Mouse (Mus musculus): ENCODE measurements around the gene Gm45808. TPM values are rescaled to one million over a fixed set of nuclear protein-coding genes. Genes with fewer than 3 reads are reported as not detected.
A peak's percentile ranks its signal among the peaks of the same experiment; 100 is the strongest.
"Not testable (repeated sequence)": the region's sequence is repeated elsewhere in the genome, so short reads cannot be mapped to it uniquely, and the experiment has no call there.

The Gm45808 gene
- total RNA-seq, 2 experiments from 2014 or later, result 6.1 to 6.6 TPM

DNA sequence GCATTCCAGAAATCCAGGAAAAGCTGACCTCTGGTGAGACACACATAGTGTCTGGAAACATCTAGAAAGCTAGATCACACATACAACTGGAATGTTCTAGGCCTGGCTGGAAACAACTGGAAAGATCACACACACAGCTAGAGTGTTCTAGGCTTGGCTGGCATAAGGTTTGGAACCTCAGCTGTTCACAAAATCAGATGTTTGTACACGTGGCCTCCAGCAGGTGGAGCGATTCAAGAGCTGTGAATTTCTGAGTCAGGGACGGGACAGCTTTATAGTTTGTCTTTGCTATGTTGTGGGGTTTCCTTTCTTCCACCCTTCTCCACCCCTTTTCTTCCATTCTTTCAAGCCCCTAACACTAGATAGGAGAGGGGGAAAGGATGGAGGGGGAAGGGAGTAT, 9.6 kb downstream of the Gm45808 start:
- intact Hi-C loops (cut with DNase I), result loop anchor here (5.0 kb wide), 1 partner anchor 40 kb away; no protein-coding TSS in a partner anchor
- peak in 1 of 2 experiments; percentile 42 for DNase-seq

DNA sequence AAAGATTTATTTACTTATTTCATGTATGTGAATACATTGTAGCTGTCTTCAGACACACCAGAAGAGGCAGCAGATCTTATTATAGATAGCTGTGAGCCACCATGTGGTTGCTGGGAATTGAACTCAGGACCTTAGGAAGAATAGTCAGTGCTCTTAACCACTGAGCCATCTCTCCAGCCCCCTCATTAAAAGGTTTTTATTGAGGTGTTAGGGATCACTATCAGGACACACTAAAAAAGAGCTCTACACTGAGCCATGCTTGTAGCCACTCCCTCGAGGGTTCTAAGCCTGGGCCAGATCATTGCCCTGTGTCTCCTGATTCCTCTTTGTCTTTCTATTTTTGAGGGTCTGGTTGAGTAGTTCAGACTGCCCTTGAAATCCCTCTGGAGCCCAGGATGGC, 10.2 kb downstream of the Gm45808 start:
- intact Hi-C loops (cut with DNase I), result loop anchor here (5.0 kb wide), 1 partner anchor 41 kb away; no protein-coding TSS in a partner anchor
- no peak for DNase-seq

DNA sequence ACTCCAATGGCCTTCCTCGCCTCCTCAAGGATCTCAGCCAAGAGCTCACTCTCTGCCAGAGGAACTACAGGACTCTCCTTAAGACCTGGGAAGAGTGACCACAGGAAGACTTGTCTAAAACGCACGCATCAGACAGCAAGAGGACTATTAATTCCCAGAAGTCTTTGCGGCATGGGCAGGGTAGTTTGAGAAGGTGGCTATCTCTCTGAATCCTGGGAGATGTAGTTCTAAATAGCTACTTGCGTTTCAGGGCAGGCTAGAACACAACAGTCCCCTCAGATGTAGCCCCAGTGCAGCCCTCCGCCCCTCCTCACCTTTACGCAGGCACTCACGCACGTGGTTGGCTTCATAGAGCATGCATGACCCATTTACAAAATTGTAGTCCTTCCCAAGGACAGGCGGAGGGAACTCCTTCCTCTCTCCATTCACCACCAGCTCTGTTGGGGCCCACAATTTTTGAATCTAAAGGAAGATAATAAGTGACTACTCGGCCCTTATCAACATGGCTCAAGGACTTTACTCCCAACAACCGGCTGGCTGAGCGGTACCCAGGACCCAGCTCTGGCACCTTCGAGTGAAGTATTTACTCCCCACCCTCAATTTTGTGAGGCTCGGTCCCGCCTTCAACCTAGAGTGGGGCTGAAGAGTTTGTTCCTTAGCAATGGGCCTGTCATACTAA, 11.2 kb downstream of the Gm45808 start:
- intact Hi-C loops (cut with DNase I), result loop anchor here (5.0 kb wide), 1 partner anchor 42 kb away; no protein-coding TSS in a partner anchor
- DNase-seq, result no peak

DNA sequence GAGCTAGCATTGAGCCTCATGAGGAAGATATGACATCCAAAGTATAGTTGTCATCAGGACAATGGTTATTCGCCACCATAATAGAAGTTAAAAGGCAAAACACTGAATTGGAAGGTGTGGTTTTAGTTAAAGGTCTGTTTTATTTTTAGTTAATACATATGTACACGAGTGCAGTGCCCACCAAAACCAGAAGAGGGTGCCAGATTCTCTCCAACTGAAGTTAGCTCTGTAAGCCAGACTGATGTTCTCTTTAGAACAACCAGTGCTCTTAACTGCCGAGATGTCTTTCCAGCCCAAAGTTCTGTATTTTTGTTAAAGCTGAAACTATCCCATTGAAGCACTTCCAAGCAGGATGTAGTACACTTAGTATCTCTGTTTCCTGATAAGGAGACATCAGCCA, 15.7 kb downstream of the Gm45808 start:
- intact Hi-C loops (cut with DNase I), result loop anchor here (2.0 kb wide), 1 partner anchor 90 kb away; no protein-coding TSS in a partner anchor
- peak in 1 of 2 experiments; percentile 50 for DNase-seq

DNA sequence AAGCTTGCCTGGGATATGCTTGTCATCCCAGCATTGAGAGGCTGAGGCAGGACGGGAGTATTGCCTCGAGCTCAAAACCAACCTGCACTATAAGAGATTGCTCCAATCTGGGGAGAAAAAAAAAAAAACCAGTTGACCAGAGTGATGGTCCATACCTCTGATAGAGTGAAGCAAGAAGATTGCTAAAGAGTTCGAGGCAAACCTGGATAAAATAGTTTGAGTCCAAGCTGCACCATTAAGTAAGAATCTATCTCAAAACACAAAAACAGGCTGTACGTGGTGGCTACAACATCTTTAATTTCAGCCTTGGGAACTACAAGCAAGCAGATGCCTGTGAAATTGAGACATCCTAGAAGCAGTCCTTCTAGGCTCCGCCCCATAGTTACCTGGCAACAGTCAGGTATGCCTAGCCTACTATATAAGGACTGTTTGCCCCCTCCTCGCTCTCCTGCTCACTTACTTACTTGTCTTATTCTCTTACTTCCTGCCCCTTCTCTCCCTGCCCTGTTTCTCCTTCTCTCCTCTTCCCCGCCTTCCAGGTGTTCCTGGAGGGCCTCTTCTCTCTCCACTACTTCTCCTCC, 19.4 kb downstream of the Gm45808 start:
- DNase-seq, result no peak
- intact Hi-C loops (cut with DNase I), result no loop called here

DNA sequence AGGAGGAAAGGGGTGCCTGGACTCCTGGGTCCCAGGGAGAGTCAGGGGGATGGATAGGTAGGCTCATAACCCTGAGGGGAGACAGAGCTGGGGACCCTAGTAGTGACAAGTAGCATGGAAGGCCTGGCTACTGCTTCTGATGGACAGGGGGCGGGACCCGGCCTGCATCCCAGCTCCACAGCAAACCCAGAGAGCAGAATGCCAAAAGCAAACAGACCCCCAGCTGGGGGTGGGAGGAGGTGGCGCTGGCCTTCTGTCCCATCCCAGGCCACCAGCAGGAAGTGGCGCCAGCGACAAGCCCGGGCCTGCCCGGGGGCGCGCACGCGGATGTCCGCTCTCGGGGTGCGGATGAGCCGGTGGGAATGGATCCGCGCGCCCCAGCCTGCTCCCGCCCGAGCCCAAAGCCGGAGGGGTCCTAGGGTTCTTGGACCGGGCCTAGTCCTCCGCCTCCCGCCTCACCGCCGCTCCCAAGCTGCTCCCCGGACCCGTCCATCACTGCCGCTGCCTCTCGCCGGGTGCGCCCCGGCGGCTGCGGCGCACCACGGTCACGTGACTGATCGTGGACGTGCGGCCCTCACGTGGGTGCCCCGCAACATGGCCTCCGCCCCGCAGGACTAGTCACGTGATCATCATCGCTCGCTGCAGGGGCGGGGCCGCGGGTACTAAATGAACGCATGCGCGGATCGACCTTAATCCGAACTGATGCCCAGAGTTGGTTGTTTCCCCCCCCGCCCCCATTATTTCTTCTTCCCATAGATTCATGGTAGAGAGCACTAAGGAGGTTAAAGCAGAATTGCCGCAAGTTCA, 20.1 kb downstream of the Gm45808 start, which contains the start of gene Bax:
Gene Bax, minus strand, starts transcription at position 616 of the 807 bp plus-strand sequence.
- peak; percentile 90 to 95 for DNase-seq
- intact Hi-C loops (cut with DNase I), result loop anchor here (1.0 kb wide), 1 partner anchor 114 kb away; no protein-coding TSS in a partner anchor

DNA sequence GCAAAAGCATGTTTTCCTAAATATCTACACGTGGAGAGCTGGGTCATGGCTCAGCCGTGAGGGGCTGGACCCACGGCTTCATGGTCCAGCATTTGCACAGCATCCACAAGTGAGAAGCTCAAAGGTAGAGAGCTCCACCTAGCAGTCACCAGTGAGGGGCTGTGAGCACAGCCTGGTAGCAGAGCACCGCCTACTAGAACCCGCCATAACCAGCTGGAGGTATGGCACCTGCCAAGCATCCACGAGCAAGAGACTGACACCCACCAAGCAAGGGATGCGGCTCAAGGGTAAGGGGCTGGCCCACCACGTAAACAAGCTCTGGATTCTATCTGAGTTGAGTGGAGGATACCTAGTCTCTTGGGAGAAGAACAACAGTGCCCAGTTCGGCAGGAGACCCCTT, 21.1 kb downstream of the Gm45808 start:
- DNase-seq, result no peak
- intact Hi-C loops (cut with DNase I), result no loop called here

DNA sequence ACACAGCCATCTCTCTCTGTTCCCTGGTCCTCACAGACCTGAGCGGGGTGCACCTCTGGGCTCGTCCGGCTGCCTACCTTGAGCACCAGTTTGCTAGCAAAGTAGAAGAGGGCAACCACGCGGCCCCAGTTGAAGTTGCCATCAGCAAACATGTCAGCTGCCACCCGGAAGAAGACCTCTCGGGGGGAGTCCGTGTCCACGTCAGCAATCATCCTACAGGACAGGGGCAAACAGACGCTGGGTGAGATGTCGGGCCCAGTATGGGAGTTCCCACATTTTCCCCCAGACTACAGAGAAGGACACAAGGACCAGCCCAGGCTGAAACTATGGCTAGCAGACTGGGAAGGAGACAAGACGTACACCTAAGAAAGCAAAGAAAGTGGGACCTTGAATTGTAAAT, 21.5 kb downstream of the Gm45808 start:
- intact Hi-C loops (cut with DNase I), result no loop called here
- DNase-seq, result no peak

DNA sequence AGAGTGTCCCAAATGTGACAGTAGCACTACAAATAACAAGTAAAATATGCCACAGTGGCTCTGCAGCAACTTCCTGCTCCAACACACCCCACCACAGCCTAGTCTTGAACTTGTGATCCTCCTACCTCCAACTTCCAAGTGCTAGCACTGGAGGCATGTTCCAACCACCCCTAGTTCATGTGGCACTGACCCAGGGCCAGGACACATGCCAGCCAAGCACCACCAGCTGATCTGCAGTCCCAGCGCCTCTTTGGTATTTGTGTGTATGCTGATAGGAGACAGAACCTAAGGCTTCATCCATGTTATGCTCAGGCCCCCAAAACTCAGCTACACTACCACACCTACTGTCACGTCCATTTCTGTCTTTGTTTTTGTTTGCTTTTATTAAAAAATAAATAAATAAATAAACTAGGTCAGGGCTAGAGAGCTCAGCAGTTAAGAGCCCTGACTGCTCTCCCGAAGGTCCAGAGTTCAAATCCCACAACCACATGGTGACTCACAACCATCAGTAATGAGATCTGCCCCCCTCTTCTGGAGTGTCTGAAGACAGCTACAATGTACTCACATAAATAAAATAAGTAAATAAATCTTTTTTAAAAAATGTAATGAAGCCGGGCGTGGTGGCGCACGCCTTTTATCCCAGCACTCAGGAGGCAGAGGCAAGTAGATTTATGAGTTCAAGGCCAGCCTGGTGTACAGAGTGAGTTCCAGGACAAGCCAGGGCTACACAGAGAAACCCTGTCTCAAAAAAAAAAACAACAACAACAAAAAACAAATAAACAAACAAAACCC, 22.4 kb downstream of the Gm45808 start:
- DNase-seq, result no peak
- intact Hi-C loops (cut with DNase I), result no loop called here

DNA sequence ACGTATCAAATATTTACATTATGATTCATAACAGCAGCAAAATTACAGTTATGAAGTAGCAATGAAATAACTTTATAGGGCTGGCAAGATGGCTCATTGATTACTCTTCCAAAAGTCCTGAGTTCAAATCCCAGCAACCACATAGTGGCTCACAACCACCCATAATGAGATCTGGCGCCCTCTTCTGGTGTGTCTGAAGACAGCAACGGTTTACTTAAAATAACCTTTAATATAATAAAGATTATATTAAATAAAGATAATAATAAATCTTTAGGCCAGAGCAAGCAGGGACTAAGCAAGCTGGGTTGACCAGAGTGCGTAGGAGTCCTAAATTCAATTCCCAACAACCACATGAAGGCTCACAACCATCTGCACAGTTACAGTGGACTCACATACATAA, 23.7 kb downstream of the Gm45808 start:
- DNase-seq; intact Hi-C loops (cut with DNase I): not testable (repeated sequence)

DNA sequence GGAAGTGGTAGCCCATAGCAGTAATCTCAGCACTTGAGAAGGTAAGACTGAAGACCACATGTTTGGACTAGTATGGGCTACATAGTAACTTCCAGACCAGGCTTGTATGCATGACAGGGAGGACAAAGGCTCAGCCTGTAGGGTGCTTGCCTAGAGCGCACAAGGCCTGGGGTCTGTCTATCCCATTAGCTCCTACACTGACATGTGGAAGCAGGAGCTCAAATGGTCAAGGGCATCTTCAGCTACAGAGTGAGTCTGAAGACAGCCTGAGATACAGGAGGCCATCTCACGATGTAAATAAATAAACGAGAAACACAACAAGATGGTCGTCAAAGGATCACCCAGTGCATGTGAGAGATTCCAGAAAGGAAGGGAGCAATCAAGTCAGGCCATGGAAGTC, 24.3 kb downstream of the Gm45808 start:
- DNase-seq, result no peak
- intact Hi-C loops (cut with DNase I), result no loop called here

DNA sequence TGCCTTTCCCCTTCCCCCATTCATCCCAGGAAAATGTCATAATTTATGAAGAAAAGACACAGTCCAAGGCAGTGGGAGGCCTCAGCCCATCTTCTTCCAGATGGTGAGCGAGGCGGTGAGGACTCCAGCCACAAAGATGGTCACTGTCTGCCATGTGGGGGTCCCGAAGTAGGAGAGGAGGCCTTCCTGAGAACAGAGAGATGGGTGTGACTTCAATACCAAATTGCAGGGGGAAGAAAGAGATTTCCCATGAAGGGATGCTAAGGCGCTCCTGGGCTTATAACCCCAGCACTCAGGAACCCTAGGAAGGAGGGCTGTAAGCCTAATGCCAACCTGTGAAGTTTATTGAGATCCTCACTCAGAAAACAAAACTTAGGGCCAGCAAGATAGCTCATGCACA, 24.8 kb downstream of the Gm45808 start:
- intact Hi-C loops (cut with DNase I), result no loop called here
- no peak for DNase-seq

DNA sequence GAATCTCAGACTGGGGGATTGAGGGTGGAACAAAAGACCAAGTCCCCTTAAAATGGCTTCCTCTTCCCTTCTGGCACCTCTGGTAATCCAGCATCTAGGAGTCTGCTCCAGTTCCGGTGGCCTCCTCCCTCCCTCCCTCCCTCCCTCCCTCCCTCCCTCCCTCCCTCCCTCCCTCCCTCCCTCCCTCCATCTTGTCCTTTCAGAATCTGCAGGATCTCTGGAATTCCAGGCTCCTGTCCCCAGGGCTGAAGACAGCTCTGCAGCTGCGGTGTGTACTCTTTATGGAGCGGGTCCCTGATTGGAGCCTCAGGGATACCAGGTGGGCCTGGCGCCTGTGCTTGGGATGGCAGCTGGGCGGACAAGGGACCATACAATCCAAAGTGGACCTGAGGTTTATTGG, 25.3 kb downstream of the Gm45808 start:
- intact Hi-C loops (cut with DNase I), result no loop called here
- DNase-seq, result no peak

DNA sequence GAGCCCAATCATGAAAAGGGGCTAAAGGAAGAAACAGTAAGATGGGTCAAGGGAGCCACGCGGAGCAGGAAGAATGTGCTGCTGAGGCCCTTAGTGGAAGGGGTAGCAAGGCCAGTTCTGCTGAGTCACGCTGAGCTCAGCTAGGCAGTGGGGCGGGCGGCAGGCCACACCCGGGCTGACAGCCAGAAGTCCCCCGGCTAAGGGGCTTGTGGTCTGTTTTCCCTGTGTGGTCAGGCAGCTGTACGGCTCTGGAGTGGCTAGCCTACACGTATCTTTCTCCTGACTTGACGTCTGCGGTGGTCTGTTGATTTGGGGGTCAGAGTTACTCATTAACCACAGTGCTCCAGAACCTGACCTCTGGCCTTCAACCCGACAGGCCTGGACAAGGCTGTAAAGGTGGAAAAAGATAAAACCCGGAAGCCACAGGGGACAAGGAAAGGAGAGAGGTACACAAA, 25.7 kb downstream of the Gm45808 start:
- intact Hi-C loops (cut with DNase I), result no loop called here
- DNase-seq, result peak; percentile 42 to 65

DNA sequence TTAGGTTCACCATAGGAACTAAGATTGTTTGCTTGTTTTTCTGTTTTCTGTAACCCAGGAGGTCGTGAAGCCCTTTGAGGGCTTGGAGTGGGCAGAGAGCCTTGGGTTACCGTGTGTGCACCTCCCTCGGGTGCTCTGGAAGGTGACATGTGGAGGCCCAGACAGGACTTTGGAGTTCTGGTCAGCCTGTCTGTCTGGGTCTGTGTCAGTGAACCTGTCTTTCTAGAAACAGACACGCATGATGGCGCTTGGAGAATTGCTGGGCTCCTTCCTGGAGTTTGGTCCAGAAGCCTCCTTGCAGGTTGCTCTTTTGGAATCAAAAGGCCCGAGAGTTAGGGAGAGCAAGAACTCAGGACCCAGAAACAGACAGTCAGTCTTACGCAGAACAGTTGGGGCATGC, 26.2 kb downstream of the Gm45808 start:
- intact Hi-C loops (cut with DNase I), result no loop called here
- peak in 1 of 2 experiments; percentile 43 for DNase-seq

DNA sequence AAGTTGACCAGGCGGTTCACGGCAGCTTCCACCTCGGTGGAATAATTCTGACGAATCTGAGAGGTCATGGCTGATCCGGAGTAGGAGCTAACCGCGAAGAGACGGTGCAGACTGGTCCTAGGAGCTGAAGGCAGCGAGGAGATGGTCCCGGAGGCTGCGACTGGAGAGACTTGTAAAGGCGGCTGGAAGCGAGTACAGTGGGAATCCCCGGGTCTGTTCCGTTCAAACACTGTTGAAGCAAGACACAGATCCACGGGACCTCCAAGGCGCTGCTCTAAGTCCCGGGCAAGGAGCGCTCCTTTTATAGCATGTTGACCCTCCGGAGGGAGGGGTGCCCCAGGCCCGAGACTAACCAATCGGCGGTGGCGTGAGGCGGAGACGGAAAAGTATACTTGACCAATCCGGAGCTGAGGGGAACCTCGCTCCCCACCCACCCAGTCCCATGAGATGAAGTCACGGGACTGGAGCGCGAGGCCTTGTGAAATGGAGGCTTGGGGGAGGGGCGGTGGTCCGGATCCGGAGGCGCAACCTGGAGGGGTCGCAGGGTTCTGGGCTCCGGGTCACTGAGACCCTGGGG, 27.0 kb downstream of the Gm45808 start, which contains the start of gene Ftl1:
Gene Ftl1, minus strand, starts transcription at position 321 of the 577 bp plus-strand sequence.
- intact Hi-C loops (cut with DNase I), result not testable (repeated sequence)
- DNase-seq, result peak; percentile 92 to 96

DNA sequence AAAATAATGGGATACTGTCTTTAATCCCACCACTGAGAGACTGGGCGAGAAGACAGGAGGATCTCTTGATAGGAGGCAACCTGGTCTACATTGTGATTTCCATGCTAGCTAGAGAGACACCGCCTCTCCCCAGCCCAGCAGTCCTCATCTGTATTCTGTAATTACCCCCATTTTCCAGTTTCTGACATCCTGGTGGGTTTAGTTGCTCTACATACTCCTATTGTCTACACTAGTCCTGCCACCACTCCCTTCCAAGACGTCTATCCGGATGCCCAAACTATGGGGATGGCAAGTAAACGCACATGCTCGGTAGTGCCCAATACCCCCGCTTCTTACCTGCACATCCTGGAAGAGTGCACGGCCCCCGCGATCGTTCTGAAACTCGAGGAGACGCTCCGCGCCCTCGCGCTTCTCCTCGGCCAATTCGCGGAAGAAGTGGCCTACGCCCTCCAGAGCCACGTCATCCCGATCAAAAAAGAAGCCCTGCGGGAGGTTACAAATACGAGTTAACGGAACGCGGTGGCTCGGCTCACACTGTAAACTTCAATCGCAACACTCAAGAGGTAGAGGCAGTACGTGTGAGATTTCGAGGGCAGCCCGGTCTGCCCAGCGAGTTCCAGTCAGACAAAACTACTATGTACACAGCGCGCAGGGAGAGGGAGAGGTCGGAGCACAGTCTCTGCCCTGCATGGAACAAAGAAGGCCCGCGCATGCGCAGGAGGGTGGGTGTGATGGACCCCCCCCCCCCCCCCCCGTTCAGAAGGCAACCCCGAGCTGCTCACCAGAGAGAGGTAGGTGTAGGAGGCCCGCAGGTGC, 27.7 kb downstream of the Gm45808 start:
- peak; percentile 68 to 79 for DNase-seq
- intact Hi-C loops (cut with DNase I), result no loop called here

DNA sequence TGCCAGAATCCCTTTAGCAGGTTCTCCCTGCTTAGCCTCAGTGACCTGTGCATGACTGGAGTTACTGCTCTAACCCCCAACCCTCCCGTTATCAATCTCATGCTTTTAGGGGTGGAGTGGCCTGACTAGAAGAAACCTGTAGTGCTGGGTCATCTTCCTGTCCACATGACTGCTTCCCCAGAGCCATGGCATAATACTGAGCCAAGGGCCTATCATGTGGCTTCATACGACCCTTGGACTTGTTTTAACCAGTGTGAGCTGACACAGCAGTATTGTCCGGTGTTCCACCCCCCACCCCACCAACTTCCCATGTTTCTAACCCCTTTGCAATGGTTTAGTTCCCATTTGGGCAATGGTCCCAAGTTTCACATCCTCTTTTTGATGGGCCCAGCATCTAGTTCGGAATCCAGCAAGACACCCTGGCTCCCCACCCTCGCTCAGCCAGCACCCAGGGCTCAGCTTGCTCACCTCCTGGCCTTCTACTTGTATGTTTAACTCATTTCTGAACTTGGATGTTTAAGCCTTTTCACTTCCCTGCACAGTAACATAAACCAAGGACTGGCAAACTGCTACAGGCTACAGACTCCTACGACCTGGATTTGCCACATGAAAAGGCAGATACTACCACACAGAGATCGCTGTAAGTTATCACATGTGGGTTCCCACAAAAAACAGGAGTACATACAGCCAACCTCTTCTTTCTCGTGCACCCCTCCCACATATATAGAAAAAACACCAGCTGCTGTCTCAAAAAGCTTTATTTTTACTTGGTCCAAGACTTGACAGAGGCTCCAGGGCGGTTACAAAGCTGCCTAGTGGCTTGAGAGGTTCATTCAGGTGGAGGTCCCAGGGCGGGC, 29.2 kb downstream of the Gm45808 start:
- DNase-seq, result no peak
- intact Hi-C loops (cut with DNase I), result no loop called here

Data from gastrocnemius, postnatal 36 days (tissue).